Mouse (Mus musculus) thymus, adult 18-20 months (tissue): Measurements from ENCODE around the gene Trim58.

ENCODE experiments used
- DNase-seq, 2 experiments: peaks; one replicate each; pipeline ENCODE4 v3.0.0; 2022; ENCODE audit warnings: mixed read lengths in 2 of 2

Gene Trim58

GRCm38 (mm10) chr11:58655151-58655550 is 14.9 kb downstream of the Trim58 start:
- DNase-seq: no peak

- no peak for DNase-seq
Measured at GRCm38 (mm10) chr11:58658596-58658995, 18.3 kb downstream of the Trim58 start, which contains the start of gene Olfr322. Olfr322 (plus strand) TSS chr11:58658782.

GRCm38 (mm10) chr11:58669252-58669651 is 29.0 kb downstream of the Trim58 start:
- no peak for DNase-seq

- no peak for DNase-seq
Measured at GRCm38 (mm10) chr11:58671825-58672224, 31.6 kb downstream of the Trim58 start.

GRCm38 (mm10) chr11:58680799-58681198 is 40.5 kb downstream of the Trim58 start, which contains the start of gene Olfr320:
Olfr320 (plus strand) TSS chr11:58681099.
- DNase-seq: no peak

- DNase-seq: no peak
Measured at GRCm38 (mm10) chr11:58698862-58699261, 58.6 kb downstream of the Trim58 start, which contains the start of gene Olfr319. Olfr319 (plus strand) TSS chr11:58699162.
